Mouse (Mus musculus) kidney, postnatal 36 days (tissue): ENCODE data around the gene Clec3a.

ENCODE experiments used
- DNase-seq, 2 experiments: peaks; one replicate each; pipeline ENCODE4 v3.0.0; 2021 to 2022; ENCODE audit warnings: mixed read lengths in 2 of 2

Gene Clec3a

DNA sequence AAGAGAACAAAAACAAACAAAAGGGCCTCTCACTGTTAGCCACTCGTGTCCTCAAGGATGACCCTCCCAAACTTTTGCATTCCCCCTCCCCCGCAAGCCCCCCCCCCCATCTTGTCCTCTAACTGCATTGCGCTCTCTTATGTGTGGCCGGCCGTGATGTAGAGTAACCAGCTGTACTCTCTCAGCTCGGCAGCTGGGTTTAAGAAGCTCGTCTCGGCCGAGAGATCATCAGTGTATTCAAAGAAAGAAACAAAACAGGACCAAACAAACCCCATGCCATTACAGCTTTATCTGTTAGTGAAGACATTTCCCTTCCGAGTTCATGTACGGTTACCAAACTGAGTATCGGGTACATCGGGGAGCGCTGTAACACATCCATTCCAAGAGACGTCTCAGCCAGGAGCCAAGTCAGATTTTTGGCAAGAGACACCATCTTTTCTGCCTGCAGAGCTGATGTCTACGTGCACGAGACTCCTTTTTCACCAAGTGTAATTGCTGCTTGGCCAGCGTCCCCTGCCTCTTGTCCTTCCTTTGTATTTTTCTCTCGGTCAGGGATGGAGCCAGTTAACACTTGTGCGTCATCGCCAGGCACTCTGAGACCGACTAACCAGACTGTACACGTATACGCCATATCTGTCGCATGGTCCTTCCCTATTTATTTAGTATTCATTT, 40.4 kb downstream of the Clec3a start:
- DNase-seq = no peak

DNA sequence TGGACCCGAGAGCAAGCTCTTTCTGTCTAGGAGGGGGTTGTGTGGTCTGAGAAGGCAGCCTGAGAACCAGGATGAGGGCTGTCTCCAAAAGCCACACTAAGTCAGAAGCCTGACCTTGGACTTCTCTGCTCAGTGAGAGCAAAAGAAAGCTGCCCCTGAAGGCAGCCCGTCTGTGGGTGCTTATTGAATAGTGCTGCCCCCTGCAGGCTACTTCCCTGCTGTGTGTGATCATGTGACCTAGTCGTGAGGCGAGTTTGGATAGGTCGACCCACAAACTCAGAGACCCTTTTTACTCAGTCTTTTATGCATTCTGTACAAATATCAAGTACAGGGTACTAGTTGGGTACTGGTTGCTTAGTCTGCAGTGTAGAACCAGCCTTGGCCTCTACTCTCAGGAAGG, 42.7 kb downstream of the Clec3a start:
- peak in 1 of 2 experiments; percentile 56 for DNase-seq

DNA sequence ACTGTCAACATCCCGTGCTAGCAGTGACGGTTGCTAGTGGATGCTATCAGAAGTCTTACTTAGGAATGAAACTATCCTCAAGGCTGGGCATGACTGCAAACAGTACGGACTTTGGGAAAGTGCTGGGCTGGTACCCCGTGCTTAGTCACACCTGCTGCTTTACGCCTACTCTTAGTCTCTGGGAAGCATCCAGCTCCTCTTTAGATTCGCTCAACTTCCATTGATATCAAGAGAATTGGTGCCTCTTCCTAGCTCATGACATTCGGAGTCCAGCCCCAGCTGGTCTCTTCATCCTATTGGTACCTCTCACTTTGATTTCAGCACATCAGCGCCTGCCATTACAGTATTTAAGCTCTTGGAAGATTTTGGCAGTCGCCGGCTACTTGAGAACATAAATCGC, 44.7 kb downstream of the Clec3a start:
- DNase-seq = no peak

DNA sequence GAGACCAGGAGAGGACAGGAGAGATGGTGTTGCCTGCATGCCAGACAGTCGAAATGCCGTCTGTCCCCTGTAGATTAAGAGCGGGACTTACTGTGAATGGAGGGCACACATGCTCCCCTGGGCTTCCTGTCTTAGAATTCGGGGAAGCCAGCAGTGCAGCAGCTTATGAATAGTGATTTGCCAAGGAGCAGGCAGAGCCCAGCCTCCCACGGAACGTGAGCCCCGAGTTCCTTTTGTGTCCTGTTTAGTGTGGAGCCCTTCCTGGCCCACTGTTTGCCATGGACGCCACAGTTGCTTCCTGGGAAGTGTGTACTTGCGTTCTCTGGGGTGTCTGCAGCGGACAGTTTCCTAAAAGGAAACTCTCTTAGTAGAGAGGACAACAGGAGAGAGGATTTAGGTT, 45.4 kb downstream of the Clec3a start:
- peak in 1 of 2 experiments; percentile 24 for DNase-seq

DNA sequence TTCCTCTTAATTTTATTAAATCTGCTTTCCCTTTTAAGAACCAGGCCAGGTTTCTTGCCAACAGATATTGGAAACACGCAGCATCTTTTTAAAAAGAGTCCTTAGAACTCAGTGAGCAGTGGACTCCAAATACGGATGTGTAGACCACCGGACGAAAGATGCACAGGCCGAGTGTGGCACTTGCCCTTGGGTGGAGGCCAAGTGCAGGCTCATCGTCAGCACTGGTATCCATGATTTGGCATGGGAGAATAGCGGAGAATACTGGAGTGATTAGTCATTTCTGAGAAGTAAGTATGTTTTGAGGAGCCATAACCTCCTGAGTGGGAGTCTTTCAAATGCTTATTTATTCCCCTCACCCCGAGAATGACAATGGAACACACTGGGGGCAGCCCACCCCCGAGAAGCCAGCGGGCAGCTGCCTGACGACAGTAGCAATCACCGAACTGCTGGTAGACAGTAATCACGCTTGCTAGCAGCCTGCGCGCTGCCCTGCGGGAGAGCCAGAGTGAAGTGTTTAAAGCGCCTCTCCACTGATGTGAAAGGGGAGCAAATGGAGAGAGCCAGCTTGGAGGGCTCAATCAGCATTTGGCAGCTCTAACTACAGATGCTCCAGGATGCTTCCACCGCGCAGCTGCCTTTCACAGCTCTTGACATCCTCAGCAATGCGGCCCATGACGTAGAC, 50.8 kb downstream of the Clec3a start:
- DNase-seq = no peak

DNA sequence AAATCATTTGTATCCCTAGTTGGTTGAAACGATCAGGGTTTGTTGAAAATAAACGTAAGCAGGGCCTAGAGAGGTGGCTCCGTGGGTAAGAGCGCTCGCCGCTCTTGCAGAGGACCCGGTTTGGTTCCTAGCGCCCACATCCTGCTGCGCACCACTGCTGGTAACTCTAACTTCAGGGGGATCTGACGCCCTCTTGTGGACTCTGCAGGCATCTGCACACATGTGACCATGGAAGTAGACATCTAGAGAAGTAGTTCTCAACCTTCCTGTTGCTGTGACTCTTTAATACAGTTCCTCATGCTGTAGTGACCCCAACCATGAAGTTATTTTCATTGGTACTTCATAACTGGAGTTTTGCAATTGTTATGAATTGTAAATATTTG, 51.3 kb downstream of the Clec3a start:
- no peak for DNase-seq

DNA sequence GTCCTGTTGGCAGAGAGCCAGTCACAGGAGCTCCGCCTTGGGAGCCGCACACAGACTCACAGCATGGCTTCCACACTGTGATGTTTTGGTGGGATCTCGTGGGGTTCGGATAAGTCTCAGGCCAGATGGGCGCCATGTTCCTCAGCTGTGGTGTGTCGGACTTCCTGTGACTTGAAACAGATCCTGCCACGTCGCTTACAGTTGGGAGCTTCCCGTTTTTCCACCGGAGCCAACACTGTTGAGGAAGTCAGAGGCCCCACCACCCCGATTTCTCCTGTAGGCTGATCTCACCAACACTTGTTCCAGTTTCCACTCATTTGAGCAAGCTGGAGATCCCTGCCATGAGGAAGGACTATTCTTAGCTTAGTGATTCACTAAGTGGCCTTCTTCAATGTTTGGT, 55.7 kb downstream of the Clec3a start:
- DNase-seq = no peak
